Mouse (Mus musculus): Measurements from ENCODE around the gene Ostf1.
"Not testable (repeated sequence)": the region's sequence is repeated elsewhere in the genome, so short reads cannot be mapped to it uniquely, and the experiment has no call there.

The Ostf1 gene

DNA sequence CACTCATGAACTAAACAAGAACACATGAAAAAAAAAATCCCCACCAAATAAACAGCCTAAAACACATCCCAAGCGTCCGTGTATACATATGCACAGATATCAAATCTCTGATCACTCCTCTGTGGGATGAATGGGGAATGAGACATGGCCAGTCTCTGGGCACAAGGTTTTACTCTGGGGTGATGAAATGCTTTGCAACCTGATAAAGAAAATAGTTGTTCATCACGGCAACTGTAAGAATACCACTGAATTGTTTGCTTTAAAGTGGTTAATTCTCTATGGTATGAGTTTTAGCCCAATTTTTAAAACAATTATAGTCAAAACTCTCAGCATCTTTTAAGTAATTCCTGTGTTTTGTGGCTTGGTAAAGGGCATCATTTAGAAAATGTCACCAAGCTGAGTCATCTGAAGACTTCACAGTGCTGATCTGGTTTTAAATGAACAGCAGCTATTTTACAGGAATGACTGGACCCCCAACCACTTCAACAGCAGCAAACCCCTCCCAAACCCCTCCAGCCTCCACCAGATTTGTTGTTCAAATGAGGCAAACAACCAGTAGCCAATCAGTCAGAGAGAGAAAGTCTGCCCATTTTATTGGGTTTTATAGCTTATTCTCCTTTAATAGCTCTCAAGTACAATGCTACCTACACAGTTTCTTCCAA is 33.2 kb downstream of the Ostf1 start:
- DNase-seq = no peak

DNA sequence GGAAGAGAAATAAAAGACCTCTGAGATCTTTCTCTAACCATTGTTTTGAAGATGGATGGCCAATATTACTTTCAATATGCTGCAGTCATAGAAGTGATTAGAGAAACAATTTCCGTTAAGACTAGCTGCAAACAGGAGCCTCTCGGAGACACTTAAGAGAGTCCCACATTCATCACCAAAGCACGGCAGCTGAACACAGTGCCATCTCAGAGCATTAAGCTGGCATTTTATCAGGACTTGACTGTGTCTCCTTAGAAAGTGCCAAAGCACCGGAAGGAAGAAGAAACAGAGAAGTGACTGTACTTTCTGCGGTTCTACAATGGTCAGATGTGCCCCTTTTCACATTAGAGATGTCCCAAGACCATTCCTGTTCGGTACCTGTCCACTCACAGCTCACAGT is 33.9 kb downstream of the Ostf1 start:
- DNase-seq = no peak

- DNase-seq = no peak
These were observed 34.7 kb downstream of the Ostf1 start for GRCm38 (mm10) chr19:18596876-18597275.

GRCm38 (mm10) chr19:18593722-18594121 is 37.9 kb downstream of the Ostf1 start:
- peak; percentile 24 to 50 for DNase-seq

- peak in 1 of 2 experiments; percentile 39 for DNase-seq
These were observed 38.7 kb downstream of the Ostf1 start for GRCm38 (mm10) chr19:18592919-18593318.

- DNase-seq = peak in 1 of 2 experiments; percentile 28
These were observed 40.7 kb downstream of the Ostf1 start for GRCm38 (mm10) chr19:18590942-18591354.

DNA sequence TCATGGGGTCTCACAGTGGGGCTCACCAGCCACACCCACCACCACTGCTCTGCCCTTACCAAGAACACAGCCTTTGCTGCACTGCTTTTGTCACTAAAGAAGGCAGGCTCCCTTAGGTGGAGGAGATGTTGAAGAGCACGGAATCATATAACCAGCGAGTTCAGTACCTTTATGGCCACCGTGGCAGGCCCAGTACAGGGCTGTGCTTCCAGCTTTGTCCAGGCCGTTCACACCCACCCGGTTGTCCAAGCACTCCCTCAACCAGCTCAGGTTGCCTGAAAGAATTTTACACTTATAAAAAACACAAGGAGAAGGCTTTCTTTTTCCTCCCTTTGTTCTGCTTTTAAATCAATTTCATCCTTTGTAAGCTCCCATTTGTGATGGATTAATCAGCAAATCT is 41.4 kb downstream of the Ostf1 start:
- no peak for DNase-seq

- no peak for DNase-seq
These were observed 42.3 kb downstream of the Ostf1 start for GRCm38 (mm10) chr19:18589276-18589675.

GRCm38 (mm10) chr19:18588801-18589200 is 42.8 kb downstream of the Ostf1 start:
- not testable (repeated sequence) for DNase-seq

- DNase-seq = no peak
These were observed 43.4 kb downstream of the Ostf1 start for GRCm38 (mm10) chr19:18588243-18588642.

DNA sequence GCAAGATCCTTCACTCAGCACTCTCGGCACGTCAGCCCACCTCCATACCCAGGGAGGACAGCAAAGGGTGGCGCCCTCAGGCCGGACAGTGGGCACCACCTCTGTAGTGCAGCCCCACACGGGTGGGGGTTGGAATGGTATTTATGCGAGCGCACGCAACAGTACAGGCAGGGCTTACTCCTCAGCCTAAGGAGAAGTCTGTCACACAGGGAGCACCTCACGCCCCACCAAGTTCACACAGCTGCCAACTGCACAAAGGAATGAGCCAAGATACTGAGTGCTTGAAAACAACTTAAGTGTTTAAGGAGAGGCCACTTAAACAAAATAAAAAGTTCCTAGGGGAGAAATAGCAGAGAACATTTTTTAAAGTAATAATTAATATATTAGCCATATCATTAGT is 44.5 kb downstream of the Ostf1 start:
- peak; percentile 22 to 52 for DNase-seq

GRCm38 (mm10) chr19:18584621-18585020 is 47.0 kb downstream of the Ostf1 start:
- DNase-seq = no peak

- DNase-seq = no peak
These were observed 47.9 kb downstream of the Ostf1 start for GRCm38 (mm10) chr19:18583706-18584105.

DNA sequence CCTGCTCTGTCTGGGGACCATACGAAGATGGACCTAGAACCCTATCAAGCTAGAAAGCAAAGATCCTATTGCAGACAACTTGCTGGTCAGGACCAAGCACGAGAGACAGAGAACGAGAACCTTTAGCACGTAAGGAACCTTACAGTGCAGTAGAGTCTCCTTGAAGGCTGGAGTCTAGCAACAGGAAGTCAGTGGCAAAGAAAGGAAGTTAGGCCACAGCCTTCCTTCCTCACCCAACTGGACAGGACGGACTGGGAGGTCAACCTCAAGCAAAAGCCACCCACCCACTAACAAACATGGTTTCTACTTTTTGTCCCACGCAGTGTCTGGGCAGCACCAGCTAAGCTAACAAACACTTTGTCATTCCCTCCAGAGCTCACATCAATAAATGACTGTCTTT is 48.7 kb downstream of the Ostf1 start:
- DNase-seq = no peak

DNA sequence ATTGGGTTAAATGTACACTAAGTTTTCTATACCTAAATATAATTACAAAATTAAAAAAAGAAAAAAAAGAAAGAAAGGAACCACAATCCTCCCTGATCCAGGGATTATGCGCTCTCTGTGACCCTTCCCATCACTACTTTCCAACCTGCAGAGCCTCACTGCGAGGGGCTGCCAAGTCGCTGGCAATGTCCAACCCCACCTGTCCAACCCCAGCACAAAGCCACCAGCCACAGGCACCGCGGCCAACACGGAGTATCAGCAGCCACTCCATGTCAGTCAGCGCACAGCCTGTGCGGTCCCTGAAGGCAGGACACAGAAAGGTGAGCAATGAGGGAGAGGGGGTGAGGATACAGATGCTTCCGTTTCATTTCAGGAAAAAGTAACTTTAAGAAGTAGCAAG is 49.4 kb downstream of the Ostf1 start:
- DNase-seq = no peak

DNA sequence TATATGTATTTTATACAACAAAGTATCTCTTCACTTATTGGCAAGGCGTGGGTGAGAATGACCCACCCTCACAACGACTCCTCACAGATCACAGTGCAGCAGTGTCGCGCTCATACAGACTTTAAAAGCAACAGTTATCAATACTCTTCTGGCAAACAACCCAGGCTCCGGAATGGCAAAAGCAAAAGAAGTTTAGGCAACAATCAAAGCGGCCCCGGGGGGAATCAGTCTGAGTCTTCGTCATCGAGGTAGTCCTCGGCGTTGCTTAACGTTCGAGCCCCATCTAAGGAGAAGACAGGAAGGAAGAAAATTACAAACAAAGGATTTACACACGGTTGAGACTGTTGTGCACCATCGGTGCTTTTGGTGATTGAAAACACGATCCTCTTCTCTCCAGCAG is 50.6 kb downstream of the Ostf1 start:
- no peak for DNase-seq

GRCm38 (mm10) chr19:18579012-18579358 is 52.6 kb downstream of the Ostf1 start:
- no peak for DNase-seq

DNA sequence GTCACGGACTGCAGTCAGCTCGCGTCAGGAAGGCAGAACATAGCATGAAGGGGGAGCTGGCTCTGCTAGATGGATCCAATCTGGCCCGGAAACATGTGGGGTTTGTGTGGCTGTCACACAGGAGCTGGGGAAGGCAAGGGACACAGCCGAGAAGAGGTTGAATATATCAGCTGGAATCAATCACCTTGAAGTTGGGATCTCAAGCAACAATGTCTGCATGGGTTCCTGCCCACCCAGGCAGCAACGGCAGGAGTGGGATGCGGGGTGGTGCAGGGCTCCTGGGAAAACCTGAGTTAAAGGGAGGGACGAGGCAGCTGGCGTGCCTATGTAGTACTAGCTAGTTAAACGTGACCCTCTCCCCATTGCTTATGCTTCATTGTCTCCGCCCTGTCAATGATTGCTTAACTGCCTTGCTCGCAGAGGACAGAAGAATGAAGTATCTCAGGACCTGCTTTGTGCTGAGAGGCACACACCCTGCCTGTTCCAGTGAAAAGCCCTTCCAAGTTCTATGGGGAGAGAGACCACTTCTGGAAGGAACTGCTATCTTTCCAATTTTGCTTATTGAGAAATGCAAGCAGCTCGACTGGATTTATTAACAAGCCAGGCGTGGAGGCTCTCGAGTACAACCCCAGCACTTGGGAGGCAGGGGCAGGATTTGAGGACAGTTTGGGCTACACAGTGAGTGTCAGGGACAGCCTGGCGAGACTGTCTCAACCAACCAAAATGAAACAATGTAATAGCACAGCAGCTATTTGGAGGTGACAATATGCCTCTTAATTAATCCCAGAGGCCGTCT is 53.2 kb downstream of the Ostf1 start:
- peak; percentile 61 to 74 for DNase-seq

DNA sequence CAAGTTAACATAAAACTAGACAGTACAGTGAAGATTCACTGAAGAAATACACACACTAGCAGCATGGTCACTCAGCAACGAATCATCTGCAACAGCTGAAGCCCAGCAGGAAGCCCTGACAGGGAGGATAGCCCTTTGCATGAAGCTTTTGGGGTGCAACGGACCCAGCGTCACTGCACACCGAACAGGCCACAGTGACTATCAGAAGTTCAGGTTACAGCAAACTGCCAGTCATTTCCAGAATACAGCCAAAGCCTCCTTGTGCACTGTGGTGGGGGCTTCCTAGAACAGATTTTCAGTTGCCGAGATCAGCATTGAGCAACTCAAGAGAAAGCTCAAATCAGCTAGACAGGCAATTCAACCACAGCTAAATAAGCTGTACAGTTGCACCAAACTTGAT is 54.3 kb downstream of the Ostf1 start:
- DNase-seq = peak in 1 of 2 experiments; percentile 32

DNA sequence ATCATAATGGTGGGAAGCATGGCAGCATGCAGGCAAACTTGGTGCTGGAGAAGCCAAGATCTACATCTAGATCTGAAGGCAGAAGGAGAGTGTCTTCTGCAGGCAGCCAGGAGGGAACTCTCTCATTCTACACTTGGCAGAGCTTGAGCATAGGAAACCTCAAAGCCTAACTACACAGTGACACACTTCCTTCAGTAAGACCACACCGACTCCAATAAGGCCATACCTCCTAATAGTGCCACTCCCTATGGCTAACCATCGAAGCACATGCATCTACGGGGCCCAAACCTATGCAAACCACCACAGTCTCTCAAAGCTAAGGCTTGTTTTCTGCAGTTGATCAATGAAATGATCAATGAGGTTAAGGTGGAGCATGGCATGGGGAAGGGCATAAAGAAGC is 55.7 kb downstream of the Ostf1 start:
- no peak for DNase-seq

DNA sequence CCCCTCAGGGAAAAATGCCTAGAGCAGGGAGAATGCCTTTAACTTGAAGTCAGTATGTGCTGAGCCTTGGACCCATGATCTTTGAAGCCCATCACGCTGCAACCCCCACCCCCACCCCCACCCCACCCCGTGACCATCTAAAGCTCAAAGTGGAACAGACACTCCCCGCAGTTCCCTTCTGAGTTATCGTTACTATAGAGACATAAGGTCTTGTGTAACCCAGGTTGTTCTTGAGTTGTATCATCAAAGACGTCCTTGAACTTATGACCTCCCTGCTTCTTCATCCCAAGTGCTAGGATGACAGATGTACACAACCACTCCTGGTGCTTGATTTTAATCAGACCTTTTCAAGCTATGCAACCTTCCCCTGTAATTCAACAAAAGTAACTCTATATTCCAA is 57.7 kb downstream of the Ostf1 start:
- DNase-seq = no peak

- DNase-seq = no peak
These were observed 58.2 kb downstream of the Ostf1 start for GRCm38 (mm10) chr19:18573443-18573842.

- no peak for DNase-seq
These were observed 62.1 kb downstream of the Ostf1 start for GRCm38 (mm10) chr19:18569496-18569895.

DNA sequence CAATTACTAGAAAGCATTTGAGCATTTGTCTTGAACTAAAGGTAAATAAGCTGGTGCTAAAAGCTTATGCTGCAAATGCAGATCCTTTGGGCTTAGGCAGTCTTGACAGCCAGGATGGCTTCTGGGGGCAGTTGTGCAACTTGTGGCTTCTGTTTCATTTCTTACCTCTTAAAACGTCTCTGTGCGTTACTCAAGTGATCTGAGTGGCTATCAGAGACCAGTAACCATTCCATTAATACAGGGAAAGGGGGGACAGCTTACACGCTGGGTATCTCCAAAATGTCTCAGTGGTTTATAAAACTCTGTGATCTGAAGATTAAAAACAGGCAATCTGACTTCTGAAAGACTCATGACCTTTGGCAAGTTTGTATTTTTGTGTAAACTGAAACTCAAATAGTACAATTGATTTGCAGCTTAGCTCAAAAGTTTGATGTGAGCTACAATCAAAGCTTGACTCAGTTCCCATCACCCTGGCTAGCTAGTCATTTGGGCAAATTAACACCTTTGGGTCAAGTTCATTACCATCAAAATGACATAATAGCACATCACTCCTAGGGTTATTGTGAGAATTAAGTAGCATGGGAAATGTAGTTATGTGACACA is 62.7 kb downstream of the Ostf1 start:
- DNase-seq = no peak

All from kidney, postnatal 4 days (tissue).